Mouse (Mus musculus) cerebellum, postnatal 4 days (tissue): ENCODE data around the gene Tex12.

Experiments used
- DNase-seq, 2 experiments: peaks; one replicate each; pipeline ENCODE4 v3.0.0; 2022; ENCODE audit warnings: low spot score in 2 of 2, mixed read lengths in 1 of 2

Tex12 gene

GRCm38 (mm10) chr9:50561145-50561917, at the start of gene Tex12:
Tex12 (minus strand) TSS chr9:50561325.
- DNase-seq = no peak

- DNase-seq = no peak
These were observed 43.2 kb upstream of the Tex12 start for GRCm38 (mm10) chr9:50604338-50604737.

DNA sequence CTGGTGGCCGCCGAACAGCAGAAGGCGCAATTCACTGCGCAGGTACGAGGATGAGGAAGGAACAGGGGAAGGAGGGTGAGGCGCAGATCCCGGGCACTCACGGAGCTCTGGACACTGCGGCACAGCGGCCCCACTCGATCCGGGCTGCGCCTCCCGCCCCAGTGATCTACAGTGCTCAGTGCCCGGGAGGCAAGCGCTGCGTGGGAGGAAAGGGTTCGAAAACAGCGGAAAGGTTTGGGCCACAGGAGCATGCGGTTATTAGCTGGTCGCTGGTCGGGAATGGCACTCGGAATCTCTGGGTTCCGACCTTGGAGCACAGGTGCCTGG, 42.8 kb upstream of the Tex12 start:
- DNase-seq = no peak

GRCm38 (mm10) chr9:50603189-50603997, 42.3 kb upstream of the Tex12 start, which contains the start of the genes Sdhd and Timm8b:
Sdhd (minus strand) TSS chr9:50603812.
Timm8b (plus strand) TSS chr9:50603910.
- peak; percentile 90 to 91 for DNase-seq

- DNase-seq = no peak
These were observed 41.1 kb upstream of the Tex12 start for GRCm38 (mm10) chr9:50602055-50602845.

- DNase-seq = no peak
These were observed 40.4 kb upstream of the Tex12 start for GRCm38 (mm10) chr9:50601536-50601935.

GRCm38 (mm10) chr9:50596973-50597372, 35.8 kb upstream of the Tex12 start:
- DNase-seq = no peak

DNA sequence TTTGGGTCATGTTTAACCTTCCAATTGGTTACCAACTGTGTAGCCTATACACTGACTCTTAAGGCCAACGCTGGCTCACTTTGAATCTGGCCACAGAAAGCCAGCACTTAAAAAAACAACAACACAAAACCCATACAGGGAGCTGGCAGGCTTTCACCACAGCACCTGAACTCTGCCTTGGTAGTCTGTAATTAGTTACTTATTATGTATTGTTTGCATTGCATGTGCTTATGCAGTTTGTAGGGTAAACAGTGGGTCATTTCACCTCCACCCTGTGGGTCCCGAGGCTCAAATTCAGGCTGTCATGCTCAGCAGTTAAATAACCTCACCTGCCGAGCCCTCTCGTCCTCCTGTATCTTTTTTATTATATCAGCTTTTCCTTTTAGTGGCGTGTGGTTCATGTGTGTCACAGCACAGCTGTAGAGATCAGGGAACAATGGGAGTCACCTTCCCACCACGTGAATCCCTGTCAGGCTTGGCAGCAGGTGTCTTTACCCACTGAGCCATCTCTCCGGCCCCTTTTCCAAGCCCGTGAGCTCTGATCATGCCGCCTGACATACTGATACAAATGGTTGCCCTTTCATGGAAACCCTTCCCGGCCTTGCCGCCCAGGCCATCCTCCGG, 33.8 kb upstream of the Tex12 start:
- DNase-seq = no peak

GRCm38 (mm10) chr9:50593544-50593943, 32.4 kb upstream of the Tex12 start:
- peak in 1 of 2 experiments; percentile 23 for DNase-seq

- no peak for DNase-seq
These were observed 31.8 kb upstream of the Tex12 start for GRCm38 (mm10) chr9:50592955-50593354.

GRCm38 (mm10) chr9:50590856-50591518, 29.9 kb upstream of the Tex12 start:
- DNase-seq = no peak

DNA sequence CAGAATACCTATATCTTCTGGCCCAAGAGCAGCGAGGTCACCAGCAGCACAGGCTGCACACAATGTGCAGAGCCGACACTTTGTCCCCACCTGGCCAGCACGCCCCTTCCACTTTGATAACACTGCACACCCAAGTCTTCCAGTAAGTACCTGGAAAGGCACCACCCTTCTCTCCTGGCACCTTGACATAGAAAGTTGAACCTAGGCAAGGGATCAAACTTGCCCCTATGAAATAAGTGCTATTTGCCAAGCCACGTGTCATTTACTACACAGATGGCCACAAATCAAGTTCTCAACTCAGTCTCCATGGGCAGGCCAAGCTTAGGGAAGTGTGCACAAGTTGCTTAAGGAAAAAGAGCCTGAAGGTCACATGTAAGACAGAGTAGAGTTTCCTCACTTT, 25.8 kb upstream of the Tex12 start:
- DNase-seq = no peak

GRCm38 (mm10) chr9:50585145-50585818, 24.2 kb upstream of the Tex12 start:
- no peak for DNase-seq

GRCm38 (mm10) chr9:50580370-50580769, 19.2 kb upstream of the Tex12 start:
- DNase-seq = no peak

DNA sequence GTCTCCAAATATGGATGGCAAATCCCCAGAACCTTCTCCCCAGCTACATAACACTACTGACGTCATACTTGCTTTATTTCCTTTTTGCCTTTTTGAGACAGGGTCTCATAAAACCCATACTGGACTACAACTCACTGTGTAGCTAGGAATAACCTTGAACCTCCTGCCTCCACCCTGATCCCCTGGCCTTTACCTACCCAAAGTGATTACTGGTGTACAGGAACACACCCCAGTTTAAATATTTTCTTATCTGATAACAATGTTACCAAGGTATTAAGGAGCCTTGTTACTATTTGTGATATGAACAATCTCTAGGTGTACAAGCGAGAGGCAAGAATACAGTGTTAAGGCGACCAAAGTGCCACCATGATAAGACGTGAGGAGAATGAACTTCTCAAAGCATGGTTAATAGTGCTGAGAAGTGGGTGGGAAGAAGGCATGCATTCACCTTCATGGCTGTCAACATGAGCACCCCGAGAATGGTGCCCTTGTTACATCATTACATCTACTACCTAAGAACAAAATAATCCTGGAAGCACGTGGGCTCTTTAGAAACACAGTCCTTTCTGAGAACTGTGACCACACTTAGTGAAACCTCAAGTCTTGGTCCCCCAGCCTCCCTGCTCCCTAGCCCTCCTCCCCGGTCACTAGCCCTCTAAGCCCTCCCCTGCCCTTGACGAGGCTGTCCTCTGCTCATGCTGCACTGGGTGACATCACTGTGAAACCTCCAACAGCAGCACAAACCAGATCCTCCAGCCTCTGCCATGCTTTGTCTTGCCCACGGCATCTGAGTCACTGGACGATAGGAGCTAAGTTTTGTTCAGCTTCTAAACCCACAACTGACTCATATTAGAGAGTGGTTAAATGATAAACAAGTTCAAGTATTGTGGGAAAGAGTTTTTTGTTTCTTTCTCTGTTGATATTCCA, 8.7 kb upstream of the Tex12 start:
- DNase-seq = no peak

- DNase-seq = no peak
These were observed 6.8 kb upstream of the Tex12 start for GRCm38 (mm10) chr9:50567881-50568280.

DNA sequence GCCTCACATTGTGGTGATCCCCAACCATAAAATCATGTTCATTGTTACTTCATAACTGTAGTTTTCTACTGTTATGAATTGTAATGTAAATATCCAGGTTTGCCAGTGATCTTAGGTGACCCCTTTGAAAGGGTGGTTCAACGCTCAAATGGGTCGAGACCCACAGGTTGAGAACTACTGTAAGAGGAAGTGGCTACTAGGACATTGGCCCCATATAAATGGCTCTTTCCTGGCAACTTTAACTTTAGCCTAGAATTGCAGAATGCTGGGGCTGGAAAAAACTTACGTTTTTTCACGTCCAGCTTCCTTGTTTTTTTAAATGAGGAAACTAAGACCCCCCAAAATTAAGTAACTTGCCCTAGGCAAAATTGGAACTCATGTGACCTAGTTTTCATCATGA, 6.2 kb upstream of the Tex12 start:
- DNase-seq = no peak

- no peak for DNase-seq
These were observed 4.8 kb upstream of the Tex12 start for GRCm38 (mm10) chr9:50565940-50566339.

DNA sequence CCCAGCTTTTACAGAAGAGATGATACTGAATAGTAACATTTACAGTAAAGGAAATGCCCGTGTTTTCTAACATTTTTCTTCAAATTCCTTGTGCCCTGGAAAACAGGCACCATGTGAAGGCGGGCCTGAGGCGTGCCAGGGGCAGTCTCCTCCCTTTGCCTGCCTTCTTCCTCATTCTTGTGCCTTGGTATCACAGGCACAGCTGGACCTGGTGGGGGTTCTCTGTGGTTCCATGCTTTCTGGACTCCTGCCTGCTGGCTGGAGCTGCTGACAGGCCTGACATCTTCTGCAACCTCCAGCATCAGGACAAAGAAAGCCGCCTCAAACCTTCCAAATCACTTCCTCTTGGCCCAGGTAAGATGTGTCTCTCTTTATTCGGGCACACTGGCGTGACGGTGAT, 4.0 kb upstream of the Tex12 start:
- peak in 1 of 2 experiments; percentile 16 for DNase-seq
